Mouse (Mus musculus) small intestine, adult 2 months (tissue): Measurements from ENCODE around the gene Chmp4b.

Experiments used
- CTCF ChIP-seq: fragments of 200-500 bp; IDR thresholded peaks from 2 replicates; pipeline ENCODE4 v1.5.1; 2012; ENCODE audit warnings: low read depth, mild to moderate bottlenecking, control low read depth, inconsistent platforms, low read length, moderate library complexity, mixed read lengths; ENCODE audit not compliant: insufficient replicate concordance, insufficient read length; ENCODE audit errors: extremely low read depth
- POLR2A ChIP-seq: fragments of 200-500 bp; IDR thresholded peaks from 2 replicates; pipeline ENCODE4 v1.6.1; 2012; ENCODE audit warnings: low read depth, mild to moderate bottlenecking, control low read depth, inconsistent platforms, low read length, moderate library complexity

DNA sequence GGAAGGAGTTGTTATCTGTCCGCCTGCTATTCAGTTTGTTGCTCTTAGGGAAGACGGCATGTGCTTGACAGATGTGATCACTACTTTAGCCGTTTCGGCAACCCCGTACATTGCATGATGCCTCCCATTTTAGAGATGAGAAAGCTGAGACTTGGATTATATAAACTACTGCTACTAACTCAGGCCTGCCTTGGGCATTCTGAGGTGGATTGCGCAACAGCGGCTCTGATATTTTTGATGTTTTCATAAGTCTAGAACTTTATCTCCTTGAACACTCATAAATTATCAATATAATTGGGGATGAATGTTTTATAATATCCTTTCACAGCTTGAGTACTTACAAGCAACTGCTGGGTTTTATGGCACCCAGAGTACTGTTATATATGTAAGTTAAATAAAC is 17.2 kb downstream of the Chmp4b start:
- no peak for TF ChIP-seq CTCF
- TF ChIP-seq POLR2A: no peak
